Mouse (Mus musculus) limb, embryonic 14.5 days (tissue): ENCODE measurements around the gene Hgfac. TPM values are rescaled to one million over a fixed set of nuclear protein-coding genes. Genes with fewer than 3 reads are reported as not detected.

ENCODE experiments used
- ATAC-seq: fragments of 200-750 bp; cut with Nextera tagmentation; 2 replicates; pipeline ENCODE4 v1.8.0; 2017; ENCODE audit warnings: low read depth, moderate number of reproducible peaks, moderate TSS enrichment; ENCODE audit not compliant: low FRiP score
- DNase-seq: peaks from one replicate; pipeline ENCODE4 v3.0.0-alpha.2; 2015; ENCODE audit warnings: low spot score
- H3K27ac ChIP-seq: fragments of 300-500 bp; sonication (generic); replicated peaks from 2 replicates; pipeline ENCODE4 v1.5.1; 2014; ENCODE audit warnings: low read depth, mild to moderate bottlenecking, low read length, moderate library complexity, mixed read lengths
- H3K27me3 ChIP-seq: fragments of 300-500 bp; sonication (generic); 2 replicates; pipeline ENCODE4 v1.6.1; 2014; ENCODE audit warnings: low read length, mixed read lengths; ENCODE audit not compliant: control insufficient read depth, insufficient read depth
- H3K36me3 ChIP-seq: fragments of 300-500 bp; sonication (generic); 2 replicates; pipeline ENCODE4 v1.6.1; 2014; ENCODE audit warnings: mild to moderate bottlenecking, low read length, moderate library complexity, mixed read lengths; ENCODE audit not compliant: control insufficient read depth, insufficient read depth
- H3K4me1 ChIP-seq: fragments of 300-500 bp; sonication (generic); 2 replicates; pipeline ENCODE4 v1.6.1; 2014; ENCODE audit warnings: antibody characterized with exemption, low read length, mixed read lengths; ENCODE audit not compliant: control insufficient read depth, insufficient read depth
- H3K4me2 ChIP-seq: fragments of 300-500 bp; sonication (generic); replicated peaks from 2 replicates; pipeline ENCODE4 v1.6.1; 2014; ENCODE audit warnings: low read depth, mild to moderate bottlenecking, low read length, moderate library complexity; ENCODE audit not compliant: severe bottlenecking
- H3K4me3 ChIP-seq: fragments of 300-500 bp; sonication (generic); replicated peaks from 2 replicates; pipeline ENCODE4 v1.5.1; 2014; ENCODE audit warnings: low read length
- H3K9ac ChIP-seq: fragments of 300-500 bp; sonication (generic); 2 replicates; pipeline ENCODE4 v1.6.1; 2014; ENCODE audit warnings: mild to moderate bottlenecking, low read depth, low read length, moderate library complexity; ENCODE audit not compliant: severe bottlenecking
- H3K9me3 ChIP-seq: fragments of 300-500 bp; sonication (generic); 2 replicates; pipeline ENCODE4 v1.6.1; 2016; ENCODE audit warnings: low read length; ENCODE audit not compliant: control insufficient read depth
- POLR2A ChIP-seq: fragments of 200-500 bp; IDR thresholded peaks from 2 replicates; pipeline ENCODE4 v1.8.0; 2012; ENCODE audit warnings: inconsistent platforms, mild to moderate bottlenecking, moderate library complexity, borderline replicate concordance; ENCODE audit not compliant: insufficient read depth, insufficient read length; ENCODE audit errors: extremely low read depth
- WGBS: fragments of 180-500 bp; shearing (Covaris S2); extraction: QIAGEN DNeasy Blood & Tissue Kit; methylation state at CpG from one replicate; pipeline ENCODE4 v1.1.7; 2014; 5-methylcytosine and 5-hydroxymethylcytosine counted together
- polyA plus RNA-seq, 2 experiments: library from polyadenylated mRNA; depleted of rRNA in 1 of 2; stranded (reverse) in 1 of 2; unstranded in 1 of 2; fragments of >200 nt; fragmentation: Nextera tagmentation in 1 of 2; extraction: Ambion mirVana in 1 of 2; gene quantifications; 2 replicates each; pipeline versions ENCODE4 v1.2.1 to v1.2.3; 2012 to 2014

The Hgfac gene
- polyA plus RNA-seq, 2 experiments, result 0.28 to 2.8 TPM

GRCm38 (mm10) chr5:35011156-35011923, 30.0 kb upstream of the Hgfac start:
- no peak overlapping the region for H3K9ac ChIP-seq

GRCm38 (mm10) chr5:35014036-35014435, 27.3 kb upstream of the Hgfac start:
- Histone ChIP-seq H3K4me2 (no peak overlapping the region), H3K4me1 (no peaks in the 10 kb centered on the region), H3K27me3 (no peaks in the 10 kb centered on the region), H3K9me3 (no peaks in the 10 kb centered on the region), H3K27ac (no peak overlapping the region), H3K4me3 (no peak overlapping the region), H3K36me3 (peaks cover 6% of the 10 kb centered on the region), H3K9ac (no peak overlapping the region)
- WGBS, result 70% methylated on average over 6 of the region's 6 CpGs
- TF ChIP-seq POLR2A, result no peak
- ATAC-seq (no peak), DNase-seq (no peak)

More at GRCm38 (mm10) chr5:35011156-35011923, 30.0 kb upstream of the Hgfac start:
- DNase-seq, result no peak
- no peak overlapping the region for H3K4me2 ChIP-seq
- H3K4me3 ChIP-seq, result no peak overlapping the region
- no peaks in the 10 kb centered on the region for H3K4me1 ChIP-seq
- no peaks in the 10 kb centered on the region for H3K9me3 ChIP-seq
- no peak overlapping the region for H3K27ac ChIP-seq
- 94% methylated on average over 6 of the region's 6 CpGs for WGBS
- ATAC-seq, result no peak
- no peaks in the 10 kb centered on the region for H3K27me3 ChIP-seq
- H3K36me3 ChIP-seq, result peaks cover 16% of the 10 kb centered on the region
- TF ChIP-seq POLR2A, result no peak

DNA sequence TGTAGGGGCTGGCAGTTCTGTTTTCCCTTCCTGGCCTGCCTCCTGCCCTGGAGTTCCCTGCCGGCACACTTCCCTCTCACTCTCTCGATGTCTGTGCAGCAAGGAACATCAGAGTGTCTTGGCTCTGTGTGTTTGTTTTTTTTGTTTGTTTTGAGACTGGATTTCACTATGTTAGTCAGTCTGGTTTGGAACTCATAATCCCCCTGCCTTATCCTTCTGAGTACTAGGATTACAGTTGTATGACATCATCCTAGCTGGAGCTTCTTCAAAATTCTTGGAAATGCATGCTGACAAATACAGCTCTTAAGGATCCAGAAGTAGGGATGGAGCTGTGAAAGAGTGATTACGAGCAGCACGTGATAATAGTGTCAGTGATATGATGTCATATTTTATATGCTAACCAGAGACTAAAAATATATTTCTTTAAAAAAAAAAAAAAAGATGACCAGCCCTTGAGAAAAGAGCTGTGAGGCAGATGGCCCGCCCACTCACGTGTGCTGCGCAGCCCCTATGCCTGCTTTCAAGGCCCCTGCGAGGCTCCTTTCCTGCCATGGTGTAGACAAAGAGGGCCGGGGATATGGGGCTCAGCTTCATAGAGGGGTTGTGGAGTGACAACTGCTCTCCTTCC, 21.5 kb upstream of the Hgfac start:
- no peak for TF ChIP-seq POLR2A
- Histone ChIP-seq H3K27me3 (no peaks in the 10 kb centered on the region), H3K4me3 (no peak overlapping the region), H3K36me3 (peaks cover 26% of the 10 kb centered on the region), H3K9ac (no peak overlapping the region), H3K4me1 (no peaks in the 10 kb centered on the region), H3K9me3 (no peaks in the 10 kb centered on the region), H3K27ac (no peak overlapping the region), H3K4me2 (no peak overlapping the region)
- DNase-seq (peak; percentile 22), ATAC-seq (no peak)
- 77% methylated on average over 9 of the region's 9 CpGs for WGBS

- DNase-seq, result no peak
- WGBS, result 83% methylated on average over 9 of the region's 9 CpGs
- Histone ChIP-seq H3K27ac (no peak overlapping the region), H3K4me2 (no peak overlapping the region), H3K9me3 (no peaks in the 10 kb centered on the region), H3K36me3 (peaks cover 31% of the 10 kb centered on the region), H3K4me3 (no peak overlapping the region), H3K9ac (no peak overlapping the region), H3K27me3 (no peaks in the 10 kb centered on the region), H3K4me1 (no peaks in the 10 kb centered on the region)
- ATAC-seq, result no peak
- TF ChIP-seq POLR2A, result no peak
Measured at GRCm38 (mm10) chr5:35020410-35021241, 20.7 kb upstream of the Hgfac start.

DNA sequence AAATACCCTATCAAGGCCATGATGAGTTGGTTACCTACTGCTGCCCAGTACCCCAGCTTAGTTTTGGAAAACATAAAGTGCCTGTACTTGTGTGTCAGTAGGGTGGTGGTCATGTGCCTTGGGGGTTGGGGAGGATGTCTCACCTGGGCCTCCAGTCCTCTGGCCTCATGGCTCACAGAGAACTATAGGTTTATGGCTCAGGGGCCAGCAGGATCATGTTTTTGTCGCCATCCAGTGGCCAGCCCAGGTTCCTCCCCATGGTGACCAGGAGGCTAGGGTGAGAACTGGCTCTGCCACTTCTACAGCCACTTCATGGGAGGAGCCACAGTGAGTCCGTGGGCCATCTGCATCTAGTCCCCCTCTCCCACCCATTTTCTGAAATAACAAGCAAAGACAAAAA, 16.3 kb upstream of the Hgfac start:
- WGBS, result 14% methylated on average over 2 of the region's 2 CpGs
- Histone ChIP-seq H3K9me3 (no peaks in the 10 kb centered on the region), H3K4me1 (no peaks in the 10 kb centered on the region), H3K27ac (no peak overlapping the region), H3K27me3 (no peaks in the 10 kb centered on the region), H3K4me2 (no peak overlapping the region), H3K4me3 (no peak overlapping the region), H3K36me3 (peaks cover 72% of the 10 kb centered on the region), H3K9ac (no peak overlapping the region)
- no peak for TF ChIP-seq POLR2A
- ATAC-seq (no peak), DNase-seq (peak; percentile 39)
